Mouse (Mus musculus) intestine, embryonic 16.5 days (tissue): ENCODE data around the gene P2rx2. TPM values are rescaled to one million over a fixed set of nuclear protein-coding genes. Genes with fewer than 3 reads are reported as not detected.

Experiments used
- polyA plus RNA-seq: library from polyadenylated mRNA; unstranded; fragments of >200 nt; fragmentation: Nextera tagmentation; extraction: Ambion mirVana; gene quantifications from 2 replicates; pipeline ENCODE4 v1.2.1, GENCODE M21; 2015

P2rx2 gene
- polyA plus RNA-seq, 1 experiment from 2014 or later: 1.2 TPM

Other genes starting within 250 kb of the P2rx2 start
- gene Gm35315, start 248.8 kb downstream of the P2rx2 start, polyA plus RNA-seq: 1.5 and 2.1 TPM in 2 replicates
- gene Plcxd1, start 243.2 kb downstream of the P2rx2 start, polyA plus RNA-seq: 0.80 and 0.84 TPM in 2 replicates
- gene Gtpbp6, start 235.0 kb downstream of the P2rx2 start, polyA plus RNA-seq: 28.3 and 29.6 TPM in 2 replicates
- gene Zfp605, start 233.1 kb downstream of the P2rx2 start, polyA plus RNA-seq: 2.3 and 2.7 TPM in 2 replicates
- gene Chfr, start 207.4 kb downstream of the P2rx2 start, polyA plus RNA-seq: 35.1 and 35.6 TPM in 2 replicates
- gene Golga3, start 166.5 kb downstream of the P2rx2 start, polyA plus RNA-seq: 13.7 and 14.5 TPM in 2 replicates
- gene Ankle2, start 112.2 kb downstream of the P2rx2 start, polyA plus RNA-seq: 12.9 and 16.9 TPM in 2 replicates
- gene Pgam5, start 73.3 kb downstream of the P2rx2 start, polyA plus RNA-seq: 51.4 and 54.7 TPM in 2 replicates
- 7.7 and 8.0 TPM in 2 replicates for gene Pxmp2, start 57.0 kb downstream of the P2rx2 start, polyA plus RNA-seq
- 14.5 and 15.7 TPM in 2 replicates for gene Pole, start 56.9 kb downstream of the P2rx2 start, polyA plus RNA-seq
- not detected in 2 replicates for gene Lrcol1, start 1.5 kb upstream of the P2rx2 start, polyA plus RNA-seq
- gene Fbrsl1, start 105.3 kb upstream of the P2rx2 start, polyA plus RNA-seq: 4.3 TPM in 2 replicates
- 0.27 and 0.39 TPM in 2 replicates for gene Galnt9, start 201.1 kb upstream of the P2rx2 start, polyA plus RNA-seq